Mouse (Mus musculus) lung, postnatal 0 days (tissue): ENCODE measurements at regions not wholly inside any gene's neighbourhood (a gene's known extent, or its start where the extent isn't known, plus 50 kb on each side); places are given as distances from the start of the nearest gene placed in this dataset.

ENCODE experiments used
- CTCF ChIP-seq: IDR thresholded peaks from 2 replicates; pipeline ENCODE4 v1.5.1; 2016; ENCODE audit warnings: antibody characterized with exemption, mild to moderate bottlenecking
- EP300 ChIP-seq: IDR thresholded peaks from 2 replicates; pipeline ENCODE4 v1.6.1; 2016; ENCODE audit warnings: antibody characterized with exemption, mild to moderate bottlenecking, control low read depth

- TF ChIP-seq CTCF (no peak), EP300 (no peak)
Measured at GRCm38 (mm10) chr1:189584831-189585230, 103.1 kb downstream of the Cenpf start.
